Mouse (Mus musculus) intestine, embryonic 14.5 days (tissue): Measurements from ENCODE around the gene Arl6ip1. TPM values are rescaled to one million over a fixed set of nuclear protein-coding genes. Genes with fewer than 3 reads are reported as not detected.

Experiments
- ATAC-seq: fragments of 200-750 bp; cut with Nextera tagmentation; replicated peaks from 2 replicates; pipeline ENCODE4 v1.8.0; 2017; ENCODE audit warnings: low read depth, moderate number of reproducible peaks, moderate TSS enrichment, moderate library complexity; ENCODE audit not compliant: low FRiP score, low TSS enrichment
- DNase-seq: peaks from one replicate; pipeline ENCODE4 v3.0.0-alpha.2; 2018; ENCODE audit warnings: low spot score
- H3K27ac ChIP-seq: fragments of 300-500 bp; sonication (generic); 2 replicates; pipeline ENCODE4 v1.5.1; 2014; ENCODE audit warnings: low read depth, mild to moderate bottlenecking, control low read depth
- H3K27me3 ChIP-seq: fragments of 300-500 bp; sonication (generic); replicated peaks from 2 replicates; pipeline ENCODE4 v1.6.1; 2014; ENCODE audit warnings: low read length, control low read depth; ENCODE audit not compliant: control insufficient read depth, insufficient read depth
- H3K36me3 ChIP-seq: fragments of 300-500 bp; sonication (generic); 2 replicates; pipeline ENCODE4 v1.6.1; 2014; ENCODE audit warnings: low read length, control low read depth; ENCODE audit not compliant: control insufficient read depth, insufficient read depth
- H3K4me1 ChIP-seq: fragments of 300-500 bp; sonication (generic); replicated peaks from 2 replicates; pipeline ENCODE4 v1.6.1; 2014; ENCODE audit warnings: low read length, control low read depth, mixed read lengths; ENCODE audit not compliant: control insufficient read depth, insufficient read depth
- H3K4me2 ChIP-seq: fragments of 300-500 bp; sonication (generic); 2 replicates; pipeline ENCODE4 v1.6.1; 2014; ENCODE audit warnings: low read length
- H3K4me3 ChIP-seq: fragments of 300-500 bp; sonication (generic); 2 replicates; pipeline ENCODE4 v1.5.1; 2014; ENCODE audit warnings: low read depth, low read length, control low read depth, mixed read lengths
- H3K9ac ChIP-seq: fragments of 300-500 bp; sonication (generic); 2 replicates; pipeline ENCODE4 v1.6.1; 2014; ENCODE audit warnings: mild to moderate bottlenecking, low read length
- H3K9me3 ChIP-seq: fragments of 300-500 bp; sonication (generic); 2 replicates; pipeline ENCODE4 v1.6.1; 2016; ENCODE audit warnings: low read length, control low read depth; ENCODE audit not compliant: control insufficient read depth
- WGBS: fragments of 180-500 bp; shearing (Covaris S2); extraction: QIAGEN DNeasy Blood & Tissue Kit; methylation state at CpG from one replicate; pipeline ENCODE4 v1.1.7; 2014; 5-methylcytosine and 5-hydroxymethylcytosine counted together
- polyA plus RNA-seq: library from polyadenylated mRNA; unstranded; fragments of >200 nt; fragmentation: Nextera tagmentation; extraction: Ambion mirVana; gene quantifications from 2 replicates; pipeline ENCODE4 v1.2.1, GENCODE M21; 2014

The Arl6ip1 gene
- polyA plus RNA-seq, 1 experiment from 2014 or later = 323 TPM

DNA sequence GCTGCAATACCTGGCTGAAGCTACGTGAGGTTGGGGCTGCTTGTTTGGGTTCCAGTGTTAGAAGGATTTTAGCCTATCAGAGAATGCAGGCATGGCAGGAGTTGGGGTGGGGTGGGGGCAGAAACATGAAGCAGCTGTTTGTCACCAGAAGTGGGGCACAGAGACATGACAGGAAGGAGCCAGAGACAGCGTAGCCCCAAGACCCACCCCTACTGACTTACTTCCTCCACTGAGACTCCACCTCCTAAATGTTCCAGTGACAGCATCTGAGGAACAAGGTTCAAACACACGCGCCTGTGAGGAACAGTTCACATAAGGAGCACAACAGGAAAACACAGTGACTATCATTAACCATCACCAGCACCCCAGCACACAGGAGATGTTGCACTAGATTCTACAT, 49.5 kb downstream of the Arl6ip1 start:
- no peaks in the 10 kb centered on the region for H3K4me1 ChIP-seq
- H3K4me3 ChIP-seq = no peak overlapping the region
- no peak overlapping the region for H3K4me2 ChIP-seq
- ATAC-seq (no peak), DNase-seq (no peak)
- no peaks in the 10 kb centered on the region for H3K27me3 ChIP-seq
- H3K36me3 ChIP-seq = no peaks in the 10 kb centered on the region
- no peaks in the 10 kb centered on the region for H3K9me3 ChIP-seq
- WGBS = 86% methylated on average over 4 of the region's 4 CpGs
- H3K9ac ChIP-seq = no peak overlapping the region
- H3K27ac ChIP-seq = no peak overlapping the region

GRCm38 (mm10) chr7:118079097-118079496, 50.4 kb downstream of the Arl6ip1 start:
- no peak overlapping the region for H3K9ac ChIP-seq
- H3K27me3 ChIP-seq = no peaks in the 10 kb centered on the region
- H3K4me2 ChIP-seq = no peak overlapping the region
- no peaks in the 10 kb centered on the region for H3K36me3 ChIP-seq
- H3K4me1 ChIP-seq = no peaks in the 10 kb centered on the region
- H3K4me3 ChIP-seq = no peak overlapping the region
- no peaks in the 10 kb centered on the region for H3K9me3 ChIP-seq
- ATAC-seq (no peak), DNase-seq (no peak)
- H3K27ac ChIP-seq = no peak overlapping the region
- WGBS = 88% methylated on average over 5 of the region's 5 CpGs

Other genes starting within 250 kb of the Arl6ip1 start
- 894 and 1,000 TPM in 2 replicates for gene Rps15a, start 13.5 kb downstream of the Arl6ip1 start, polyA plus RNA-seq
- 24.2 and 26.4 TPM in 2 replicates for gene Smg1, start 114.0 kb upstream of the Arl6ip1 start, polyA plus RNA-seq